Mouse (Mus musculus): ENCODE results near the gene Jup.

GRCm38 (mm10) chr11:100355972-100356818 is 41.4 kb downstream of the Jup start, which contains the start of gene Hap1:
- TF ChIP-seq TAL1 (IDR thresholded peaks at IDR 0.05; ENCODE audit: low read length) = no peak
- no peak for TF ChIP-seq GATA1 (IDR thresholded peaks at IDR 0.05; ENCODE audit: low read length)

All from erythroblast, embryonic 14.5 days (primary cell).